Mouse (Mus musculus) CH12.LX (cell line): ENCODE data around the gene Slc15a3.

Source experiments
- BHLHE40 ChIP-seq: IDR thresholded peaks from 2 replicates; pipeline ENCODE4 v1.6.1; 2011; ENCODE audit warnings: mild to moderate bottlenecking, low read depth, low read length, improper control_type of control experiment
- CTCF ChIP-seq, 2 experiments: IDR thresholded peaks in 1 of 2; conservative IDR thresholded peaks in 1 of 2; 2 replicates each; pipeline ENCODE4 v1.5.1; 2011 to 2012; ENCODE audit warnings: low read depth in 2 of 2, low read length in 2 of 2, improper control_type of control experiment in 1 of 2, inconsistent platforms in 1 of 2, mild to moderate bottlenecking in 1 of 2, moderate library complexity in 1 of 2
- E2F4 ChIP-seq: IDR thresholded peaks from 2 replicates; pipeline ENCODE4 v1.6.1; 2011; ENCODE audit warnings: low read depth, low read length, improper control_type of control experiment; ENCODE audit not compliant: insufficient replicate concordance
- ELF1 ChIP-seq: IDR thresholded peaks from 2 replicates; pipeline ENCODE4 v1.6.1; 2014; ENCODE audit warnings: low read depth, mild to moderate bottlenecking, inconsistent platforms, low read length, improper control_type of control experiment
- EP300 ChIP-seq: IDR thresholded peaks from 2 replicates; pipeline ENCODE4 v1.6.1; 2011; ENCODE audit warnings: low read length, improper control_type of control experiment
- GABPA ChIP-seq: IDR thresholded peaks from 2 replicates; pipeline ENCODE4 v1.6.1; 2012; ENCODE audit warnings: low read depth, low read length, improper control_type of control experiment, inconsistent platforms; ENCODE audit not compliant: insufficient replicate concordance
- MAX ChIP-seq: IDR thresholded peaks from 2 replicates; pipeline ENCODE4 v1.6.1; 2011; ENCODE audit warnings: low read length, improper control_type of control experiment
- PAX5 ChIP-seq: IDR thresholded peaks from 2 replicates; pipeline ENCODE4 v1.6.1; 2012; ENCODE audit warnings: low read length, inconsistent platforms, mixed read lengths
- POLR2A ChIP-seq: IDR thresholded peaks from 2 replicates; pipeline ENCODE4 v1.6.1; 2011; ENCODE audit warnings: low read depth, mild to moderate bottlenecking, improper control_type of control experiment, low read length
- UBTF ChIP-seq: IDR thresholded peaks from 2 replicates; pipeline ENCODE4 v1.6.1; 2012; ENCODE audit warnings: low read depth, mild to moderate bottlenecking, inconsistent platforms, low read length, improper control_type of control experiment, moderate library complexity
- USF1 ChIP-seq: IDR thresholded peaks from 2 replicates; pipeline ENCODE4 v1.6.1; 2014; ENCODE audit warnings: low read depth, mild to moderate bottlenecking, inconsistent platforms, low read length, improper control_type of control experiment
- ZC3H11A ChIP-seq: IDR thresholded peaks from 2 replicates; pipeline ENCODE4 v1.6.1; 2012; ENCODE audit warnings: low read depth, mild to moderate bottlenecking, inconsistent platforms, low read length, improper control_type of control experiment
- ZKSCAN1 ChIP-seq: IDR thresholded peaks from 2 replicates; pipeline ENCODE4 v1.6.1; 2012; ENCODE audit warnings: low read depth, inconsistent platforms, low read length, improper control_type of control experiment, borderline replicate concordance
- ZNF384 ChIP-seq: IDR thresholded peaks from 2 replicates; pipeline ENCODE4 v1.6.1; 2012; ENCODE audit warnings: low read depth, low read length, improper control_type of control experiment, inconsistent platforms

DNA sequence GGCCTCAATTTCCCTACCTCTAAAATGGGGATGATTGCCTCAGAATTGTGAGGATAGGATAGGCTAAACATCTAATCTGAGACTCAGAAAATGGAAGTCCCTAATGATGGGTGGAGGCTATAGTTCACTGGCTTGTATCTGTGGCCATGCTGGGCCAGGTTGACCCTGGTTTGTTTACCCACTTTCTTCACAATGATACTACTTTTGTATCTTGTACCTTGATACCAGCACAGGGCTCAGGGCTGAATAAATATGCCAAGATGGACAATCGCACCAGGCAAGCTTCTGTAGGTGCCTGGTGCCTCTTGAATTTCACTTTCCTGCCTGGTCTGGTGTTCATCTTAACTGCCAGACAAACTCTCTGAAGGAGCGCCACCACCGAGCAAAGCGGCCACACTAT is 17.0 kb upstream of the Slc15a3 start:
- TF ChIP-seq EP300 (no peak), CTCF (conservative IDR thresholded peaks at IDR 0.05 in 1 of 2, IDR thresholded peaks at IDR 0.05 in 1 of 2; ENCODE audit: low read depth in 2 of 2, low read length in 2 of 2) (no peak), POLR2A (no peak), GABPA (no peak), ZNF384 (no peak), E2F4 (no peak), UBTF (no peak), ZKSCAN1 (no peak), MAX (no peak), ZC3H11A (no peak), PAX5 (no peak), USF1 (no peak), ELF1 (no peak), BHLHE40 (no peak)
